Mouse (Mus musculus) spleen, postnatal 10 days (tissue): ENCODE results near the gene Hpgd.

ENCODE experiments used
- DNase-seq, 2 experiments: peaks; one replicate each; pipeline ENCODE4 v3.0.0; 2021 to 2022; ENCODE audit warnings: low spot score in 2 of 2

The Hpgd gene

GRCm38 (mm10) chr8:56323276-56323675 is 28.9 kb downstream of the Hpgd start:
- DNase-seq: no peak

GRCm38 (mm10) chr8:56327709-56328108 is 33.3 kb downstream of the Hpgd start:
- DNase-seq: no peak

- DNase-seq: no peak
Measured at GRCm38 (mm10) chr8:56328130-56328542, 33.8 kb downstream of the Hpgd start.

- DNase-seq: no peak
Measured at GRCm38 (mm10) chr8:56335390-56336000, 41.1 kb downstream of the Hpgd start.

GRCm38 (mm10) chr8:56336771-56337170 is 42.4 kb downstream of the Hpgd start:
- no peak for DNase-seq

- DNase-seq: no peak
Measured at GRCm38 (mm10) chr8:56343505-56343904, 49.1 kb downstream of the Hpgd start.

GRCm38 (mm10) chr8:56343940-56344339 is 49.6 kb downstream of the Hpgd start:
- DNase-seq: no peak

- no peak for DNase-seq
Measured at GRCm38 (mm10) chr8:56344359-56344758, 50.0 kb downstream of the Hpgd start.

GRCm38 (mm10) chr8:56345641-56346420 is 51.4 kb downstream of the Hpgd start:
- no peak for DNase-seq

GRCm38 (mm10) chr8:56363180-56363579 is 68.8 kb downstream of the Hpgd start:
- no peak for DNase-seq
